Mouse (Mus musculus): ENCODE measurements around the gene Ubac2. TPM values are rescaled to one million over a fixed set of nuclear protein-coding genes. Genes with fewer than 3 reads are reported as not detected.

The Ubac2 gene
- polyA plus RNA-seq, 2 experiments: 46.3 to 66.9 TPM

- no peak overlapping the region for H3K9ac ChIP-seq (ENCODE audit: low read depth, low read length, severe bottlenecking)
- DNase-seq (ENCODE audit: low spot score) (no peak), ATAC-seq (ENCODE audit: low FRiP score, low read depth) (no peak)
- no peak overlapping the region for H3K4me3 ChIP-seq (replicated peaks; ENCODE audit: low read length)
- peaks cover 14% of the 10 kb centered on the region for H3K4me1 ChIP-seq (ENCODE audit: control insufficient read depth, insufficient read depth, low read length)
- peaks cover 24% of the 10 kb centered on the region for H3K36me3 ChIP-seq (ENCODE audit: control insufficient read depth, insufficient read depth, low read length)
- no peak for TF ChIP-seq POLR2A (IDR thresholded peaks at IDR 0.05; ENCODE audit: borderline replicate concordance, extremely low read depth, insufficient read depth, insufficient read length)
- no peak overlapping the region for H3K27ac ChIP-seq (replicated peaks; ENCODE audit: low read depth, low read length)
- H3K4me2 ChIP-seq (replicated peaks; ENCODE audit: low read depth, low read length, severe bottlenecking): no peak overlapping the region
- no peaks in the 10 kb centered on the region for H3K27me3 ChIP-seq (ENCODE audit: control insufficient read depth, insufficient read depth, low read length)
- H3K9me3 ChIP-seq (ENCODE audit: control insufficient read depth, low read length): no peaks in the 10 kb centered on the region
- WGBS: 78% methylated on average over 14 of the region's 14 CpGs
Observed at GRCm38 (mm10) chr14:122013417-122013951, 135.1 kb downstream of the Ubac2 start.

GRCm38 (mm10) chr14:122017958-122018357 is 139.5 kb downstream of the Ubac2 start:
- Histone ChIP-seq H3K4me2 (replicated peaks; ENCODE audit: low read depth, low read length, severe bottlenecking) (no peak overlapping the region), H3K9me3 (ENCODE audit: control insufficient read depth, low read length) (no peaks in the 10 kb centered on the region), H3K27me3 (ENCODE audit: control insufficient read depth, insufficient read depth, low read length) (no peaks in the 10 kb centered on the region), H3K27ac (replicated peaks; ENCODE audit: low read depth, low read length) (no peak overlapping the region), H3K36me3 (ENCODE audit: control insufficient read depth, insufficient read depth, low read length) (peaks cover 18% of the 10 kb centered on the region), H3K4me3 (replicated peaks; ENCODE audit: low read length) (no peak overlapping the region), H3K9ac (ENCODE audit: low read depth, low read length, severe bottlenecking) (no peak overlapping the region), H3K4me1 (ENCODE audit: control insufficient read depth, insufficient read depth, low read length) (peaks cover 11% of the 10 kb centered on the region)
- no peak for TF ChIP-seq POLR2A (IDR thresholded peaks at IDR 0.05; ENCODE audit: borderline replicate concordance, extremely low read depth, insufficient read depth, insufficient read length)
- ATAC-seq (ENCODE audit: low FRiP score, low read depth) (no peak), DNase-seq (ENCODE audit: low spot score) (no peak)
- WGBS: 39% methylated on average over 2 of the region's 2 CpGs

GRCm38 (mm10) chr14:122019389-122019788 is 141.0 kb downstream of the Ubac2 start:
- no peak overlapping the region for H3K9ac ChIP-seq (ENCODE audit: low read depth, low read length, severe bottlenecking)
- DNase-seq (ENCODE audit: low spot score) (no peak), ATAC-seq (ENCODE audit: low FRiP score, low read depth) (no peak)
- H3K36me3 ChIP-seq (ENCODE audit: control insufficient read depth, insufficient read depth, low read length): peaks cover 15% of the 10 kb centered on the region
- no peak for TF ChIP-seq POLR2A (IDR thresholded peaks at IDR 0.05; ENCODE audit: borderline replicate concordance, extremely low read depth, insufficient read depth, insufficient read length)
- H3K27ac ChIP-seq (replicated peaks; ENCODE audit: low read depth, low read length): no peak overlapping the region
- H3K4me2 ChIP-seq (replicated peaks; ENCODE audit: low read depth, low read length, severe bottlenecking): no peak overlapping the region
- no peak overlapping the region for H3K4me3 ChIP-seq (replicated peaks; ENCODE audit: low read length)
- no peaks in the 10 kb centered on the region for H3K27me3 ChIP-seq (ENCODE audit: control insufficient read depth, insufficient read depth, low read length)
- H3K9me3 ChIP-seq (ENCODE audit: control insufficient read depth, low read length): no peaks in the 10 kb centered on the region
- WGBS: 84% methylated on average over 2 of the region's 2 CpGs
- peaks cover 11% of the 10 kb centered on the region for H3K4me1 ChIP-seq (ENCODE audit: control insufficient read depth, insufficient read depth, low read length)

GRCm38 (mm10) chr14:122020567-122020966 is 142.1 kb downstream of the Ubac2 start:
- Histone ChIP-seq H3K4me1 (ENCODE audit: control insufficient read depth, insufficient read depth, low read length) (peaks cover 11% of the 10 kb centered on the region), H3K9ac (ENCODE audit: low read depth, low read length, severe bottlenecking) (no peak overlapping the region), H3K9me3 (ENCODE audit: control insufficient read depth, low read length) (no peaks in the 10 kb centered on the region), H3K4me2 (replicated peaks; ENCODE audit: low read depth, low read length, severe bottlenecking) (no peak overlapping the region), H3K4me3 (replicated peaks; ENCODE audit: low read length) (no peak overlapping the region), H3K27ac (replicated peaks; ENCODE audit: low read depth, low read length) (no peak overlapping the region), H3K27me3 (ENCODE audit: control insufficient read depth, insufficient read depth, low read length) (no peaks in the 10 kb centered on the region), H3K36me3 (ENCODE audit: control insufficient read depth, insufficient read depth, low read length) (peaks cover 15% of the 10 kb centered on the region)
- ATAC-seq (ENCODE audit: low FRiP score, low read depth): no peak
- no peak for DNase-seq (ENCODE audit: low spot score)
- 88% methylated on average over 6 of the region's 6 CpGs for WGBS
- no peak for TF ChIP-seq POLR2A (IDR thresholded peaks at IDR 0.05; ENCODE audit: borderline replicate concordance, extremely low read depth, insufficient read depth, insufficient read length)

- Histone ChIP-seq H3K9me3 (ENCODE audit: control insufficient read depth, low read length) (no peaks in the 10 kb centered on the region), H3K4me1 (ENCODE audit: control insufficient read depth, insufficient read depth, low read length) (no peaks in the 10 kb centered on the region), H3K27ac (replicated peaks; ENCODE audit: low read depth, low read length) (no peak overlapping the region), H3K36me3 (ENCODE audit: control insufficient read depth, insufficient read depth, low read length) (peaks cover 15% of the 10 kb centered on the region), H3K4me3 (replicated peaks; ENCODE audit: low read length) (no peak overlapping the region), H3K4me2 (replicated peaks; ENCODE audit: low read depth, low read length, severe bottlenecking) (no peak overlapping the region), H3K9ac (ENCODE audit: low read depth, low read length, severe bottlenecking) (no peak overlapping the region), H3K27me3 (ENCODE audit: control insufficient read depth, insufficient read depth, low read length) (no peaks in the 10 kb centered on the region)
- DNase-seq (ENCODE audit: low spot score) (no peak), ATAC-seq (ENCODE audit: low FRiP score, low read depth) (no peak)
- no peak for TF ChIP-seq POLR2A (IDR thresholded peaks at IDR 0.05; ENCODE audit: borderline replicate concordance, extremely low read depth, insufficient read depth, insufficient read length)
- WGBS: 89% methylated on average over 1 of the region's 1 CpGs
Observed at GRCm38 (mm10) chr14:122023054-122023453, 144.6 kb downstream of the Ubac2 start.

- no peak for DNase-seq (ENCODE audit: low spot score)
- no peaks in the 10 kb centered on the region for H3K4me1 ChIP-seq (ENCODE audit: control insufficient read depth, insufficient read depth, low read length)
- H3K36me3 ChIP-seq (ENCODE audit: control insufficient read depth, insufficient read depth, low read length): peaks cover 11% of the 10 kb centered on the region
- H3K9me3 ChIP-seq (ENCODE audit: control insufficient read depth, low read length): no peaks in the 10 kb centered on the region
- no peaks in the 10 kb centered on the region for H3K27me3 ChIP-seq (ENCODE audit: control insufficient read depth, insufficient read depth, low read length)
- no peak overlapping the region for H3K27ac ChIP-seq (replicated peaks; ENCODE audit: low read depth, low read length)
- H3K4me3 ChIP-seq (replicated peaks; ENCODE audit: low read length): no peak overlapping the region
- no peak for TF ChIP-seq POLR2A (IDR thresholded peaks at IDR 0.05; ENCODE audit: borderline replicate concordance, extremely low read depth, insufficient read depth, insufficient read length)
- no peak overlapping the region for H3K9ac ChIP-seq (ENCODE audit: low read depth, low read length, severe bottlenecking)
- H3K4me2 ChIP-seq (replicated peaks; ENCODE audit: low read depth, low read length, severe bottlenecking): no peak overlapping the region
- no peak for ATAC-seq (ENCODE audit: low FRiP score, low read depth)
Observed at GRCm38 (mm10) chr14:122023928-122024327, 145.5 kb downstream of the Ubac2 start.

All from limb, embryonic 14.5 days (tissue).